Mouse (Mus musculus) ES-Bruce4 (cell line): Measurements from ENCODE around the gene Evl.

ENCODE experiments used
- CTCF ChIP-seq: IDR thresholded peaks from one replicate; pipeline ENCODE4 v1.8.1; 2011; ENCODE audit warnings: low read depth, low read length
- EP300 ChIP-seq: IDR thresholded peaks from 2 replicates; pipeline ENCODE4 v1.6.1; 2011; ENCODE audit warnings: low read depth, low read length; ENCODE audit not compliant: insufficient read depth
- POLR2A ChIP-seq: IDR thresholded peaks from one replicate; pipeline ENCODE4 v1.8.1; 2011; ENCODE audit warnings: low read length; ENCODE audit not compliant: insufficient read depth

- TF ChIP-seq CTCF: no peak
- TF ChIP-seq POLR2A: no peak
- no peak for TF ChIP-seq EP300
Measured at GRCm38 (mm10) chr12:108564910-108565506, 10.5 kb downstream of the Evl start.
